Mouse (Mus musculus) midbrain, embryonic 15.5 days (tissue): Measurements from ENCODE around the gene Shox2. TPM values are rescaled to one million over a fixed set of nuclear protein-coding genes. Genes with fewer than 3 reads are reported as not detected.

Source experiments
- ATAC-seq: fragments of 200-750 bp; cut with Nextera tagmentation; replicated peaks from 2 replicates; pipeline ENCODE4 v1.8.0; 2017; ENCODE audit warnings: moderate TSS enrichment
- H3K27ac ChIP-seq: fragments of 300-500 bp; sonication (generic); 2 replicates; pipeline ENCODE4 v1.5.1; 2015; ENCODE audit warnings: mild to moderate bottlenecking, inconsistent platforms
- H3K27me3 ChIP-seq: fragments of 300-500 bp; sonication (generic); replicated peaks from 2 replicates; pipeline ENCODE4 v1.6.1; 2015; ENCODE audit warnings: inconsistent platforms
- H3K36me3 ChIP-seq: fragments of 300-500 bp; sonication (generic); replicated peaks from 2 replicates; pipeline ENCODE4 v1.6.1; 2015; ENCODE audit warnings: inconsistent platforms
- H3K4me1 ChIP-seq: fragments of 300-500 bp; sonication (generic); 2 replicates; pipeline ENCODE4 v1.6.1; 2015; ENCODE audit warnings: inconsistent platforms
- H3K4me2 ChIP-seq: fragments of 300-500 bp; sonication (generic); 2 replicates; pipeline ENCODE4 v1.6.1; 2015; ENCODE audit warnings: inconsistent platforms, mild to moderate bottlenecking, moderate library complexity
- H3K4me3 ChIP-seq: fragments of 300-500 bp; sonication (generic); 2 replicates; pipeline ENCODE4 v1.5.1; 2015; ENCODE audit warnings: mild to moderate bottlenecking, inconsistent platforms
- H3K9ac ChIP-seq: fragments of 300-500 bp; sonication (generic); 2 replicates; pipeline ENCODE4 v1.6.1; 2015; ENCODE audit warnings: mild to moderate bottlenecking, inconsistent platforms
- H3K9me3 ChIP-seq: fragments of 300-500 bp; sonication (generic); 2 replicates; pipeline ENCODE4 v1.6.1; 2016; ENCODE audit warnings: inconsistent platforms
- WGBS: fragments of 180-500 bp; shearing (Covaris S2); methylation state at CpG from one replicate; pipeline ENCODE4 v1.1.7; 2015; ENCODE audit warnings: mixed read lengths; 5-methylcytosine and 5-hydroxymethylcytosine counted together
- polyA plus RNA-seq: library from polyadenylated mRNA; unstranded; fragments of >200 nt; fragmentation: Nextera tagmentation; extraction: Ambion mirVana; gene quantifications from 2 replicates; pipeline ENCODE4 v1.2.1, GENCODE M21; 2015

Shox2 gene
- polyA plus RNA-seq, 1 experiment from 2014 or later = 56.1 TPM

- Histone ChIP-seq H3K9ac (no peak overlapping the region), H3K4me1 (no peaks in the 10 kb centered on the region), H3K9me3 (no peaks in the 10 kb centered on the region), H3K27me3 (no peaks in the 10 kb centered on the region), H3K4me2 (no peak overlapping the region), H3K4me3 (no peak overlapping the region), H3K27ac (no peak overlapping the region), H3K36me3 (no peaks in the 10 kb centered on the region)
- 66% methylated on average over 10 of the region's 10 CpGs for WGBS
- ATAC-seq = no peak
These were observed 41.9 kb downstream of the Shox2 start for GRCm38 (mm10) chr3:66939675-66940074.

GRCm38 (mm10) chr3:66922436-66922835 lies 59.1 kb downstream of the Shox2 start:
- Histone ChIP-seq H3K27ac (no peak overlapping the region), H3K4me2 (no peak overlapping the region), H3K9me3 (no peaks in the 10 kb centered on the region), H3K4me1 (no peaks in the 10 kb centered on the region), H3K27me3 (no peaks in the 10 kb centered on the region), H3K9ac (no peak overlapping the region), H3K4me3 (no peak overlapping the region), H3K36me3 (no peaks in the 10 kb centered on the region)
- WGBS = 45% methylated on average over 3 of the region's 3 CpGs
- ATAC-seq = no peak

Other genes starting within 250 kb of the Shox2 start
- gene Rsrc1, start 381 bp downstream of the Shox2 start, polyA plus RNA-seq = 38.8 and 39.3 TPM in 2 replicates